Mouse (Mus musculus) small intestine, adult 10 weeks (tissue): ENCODE results near the gene Esp34. TPM values are rescaled to one million over a fixed set of nuclear protein-coding genes. Genes with fewer than 3 reads are reported as not detected.

Experiments used
- polyA plus RNA-seq: library from polyadenylated mRNA; stranded (reverse); fragments of 350-450 nt; fragmentation: Illumina TruSeq; extraction: RNeasy Lipid Tissue Mini Kit (QIAGEN cat#74804); gene quantifications from one replicate; pipeline ENCODE4 v1.2.3, GENCODE M21; 2014; ENCODE audit warnings: low replicate concordance

The Esp34 gene
- polyA plus RNA-seq, result not detected

DNA sequence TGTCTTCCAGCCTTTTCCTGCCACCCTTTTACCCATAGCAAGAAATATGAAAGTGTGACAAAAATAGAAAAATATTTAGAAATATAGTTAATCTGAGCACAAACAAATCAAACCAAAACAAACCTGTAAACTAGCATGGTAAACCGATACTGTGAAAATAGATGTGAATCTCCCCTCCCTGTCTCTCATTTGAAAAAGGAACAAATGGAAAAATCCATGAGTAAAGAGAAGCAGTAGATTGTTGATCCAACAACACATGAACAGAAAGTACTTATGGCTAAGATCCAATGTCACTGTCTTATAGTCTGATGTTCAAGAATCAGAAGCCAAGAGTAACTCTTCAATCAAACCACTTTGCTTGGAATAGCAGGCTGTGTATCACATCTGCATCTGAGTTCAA is at the start of gene Esp34:
TSS of gene Esp34 (plus strand) at position 301 of the 400 bp plus-strand sequence.

Other genes starting within 250 kb of the Esp34 start
- not detected for gene Olfr137, start 246.6 kb upstream of the Esp34 start, polyA plus RNA-seq
- gene Olfr136, start 224.4 kb upstream of the Esp34 start, polyA plus RNA-seq, result not detected
- gene Esp36, start 134.0 kb upstream of the Esp34 start, polyA plus RNA-seq, result not detected
- not detected for gene Esp31, start 85.3 kb downstream of the Esp34 start, polyA plus RNA-seq